Mouse (Mus musculus): ENCODE data around the gene Zfp629. TPM values are rescaled to one million over a fixed set of nuclear protein-coding genes. Genes with fewer than 3 reads are reported as not detected.
A peak's percentile ranks its signal among the peaks of the same experiment; 100 is the strongest.

Gene Zfp629
- polyA plus RNA-seq, 1 experiment from 2014 or later = 3.8 TPM

DNA sequence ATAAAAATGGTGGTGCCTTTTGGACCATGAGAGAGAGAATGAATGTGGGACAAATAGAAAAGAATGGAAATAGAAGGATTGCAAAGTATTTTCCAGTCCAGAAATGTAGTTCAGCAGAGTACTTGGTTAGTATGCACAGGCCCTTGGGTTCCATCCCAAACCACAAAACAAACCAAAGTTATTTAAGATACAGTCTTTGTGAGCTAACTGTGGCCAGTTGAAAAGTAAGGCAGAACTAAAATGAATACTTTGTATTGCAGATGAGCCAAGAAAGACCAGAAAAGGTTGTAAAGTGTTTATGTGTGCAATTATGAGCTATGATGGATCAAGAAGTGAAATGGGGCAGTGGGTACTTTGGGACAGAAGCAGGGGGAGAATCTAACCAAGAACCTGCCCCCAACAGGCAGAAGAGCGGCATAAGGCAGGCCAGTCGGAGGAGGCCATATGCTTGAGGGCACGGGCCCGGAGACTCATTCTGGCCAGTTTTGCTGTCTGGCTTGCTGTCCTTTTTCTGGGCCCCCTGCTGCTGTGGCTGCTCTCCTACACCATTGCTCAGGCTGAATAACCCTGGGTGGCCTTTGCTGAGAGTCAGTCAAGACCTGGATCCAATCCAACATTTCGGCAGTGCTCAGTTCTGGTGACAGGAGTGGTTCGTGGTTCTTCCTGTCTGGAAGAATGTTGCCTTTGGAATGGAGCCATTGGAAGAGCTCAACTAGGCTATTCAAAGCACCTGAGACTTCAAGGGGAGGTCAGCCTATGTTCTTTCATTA, 51.0 kb downstream of the Zfp629 start:
- WGBS = 83% methylated on average over 6 of the region's 6 CpGs
- ATAC-seq = no peak

DNA sequence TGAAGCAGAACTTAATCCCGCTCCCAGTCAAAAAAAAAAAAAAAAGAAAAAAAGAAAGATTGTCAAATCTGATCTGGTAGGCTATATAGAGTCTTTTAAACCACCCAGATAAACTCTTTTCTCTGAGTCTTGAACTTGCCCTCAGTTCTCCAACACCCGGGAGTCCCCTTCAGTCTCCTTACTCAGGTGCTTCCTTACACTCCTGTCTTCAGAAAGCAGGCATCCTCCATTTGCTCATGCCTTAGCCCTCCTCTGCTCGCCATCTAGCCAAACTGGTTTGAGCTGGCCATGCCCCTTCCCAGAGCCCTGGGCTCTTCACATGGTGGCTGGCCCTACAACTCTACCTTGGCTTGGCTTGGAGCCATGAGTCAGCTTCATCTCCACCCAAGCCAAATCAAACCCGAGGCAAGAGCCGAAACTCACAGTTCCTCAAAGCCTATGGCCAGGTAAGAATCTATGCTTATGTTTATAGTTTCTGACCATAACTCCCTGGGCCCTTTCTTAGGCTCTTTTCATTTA, 54.2 kb downstream of the Zfp629 start, which contains the start of gene Tmem265:
Gene Tmem265, plus strand, starts transcription at position 51 of the 519 bp plus-strand sequence.
- Histone ChIP-seq H3K27me3 (replicated peaks; ENCODE audit: control insufficient read depth, insufficient read depth, low read length) (no peaks in the 10 kb centered on the region), H3K36me3 (ENCODE audit: control insufficient read depth, insufficient read depth) (peaks cover 60% of the 10 kb centered on the region), H3K4me2 (replicated peaks; ENCODE audit: low read depth) (no peak within 1 kb of the TSS), H3K27ac (ENCODE audit: low read depth, low read length) (no peak within 1 kb of the TSS), H3K4me3 (ENCODE audit: low read depth, low read length) (no peak within 1 kb of the TSS), H3K9ac (ENCODE audit: low read depth, low read length) (no peak within 1 kb of the TSS), H3K4me1 (replicated peaks; ENCODE audit: control insufficient read depth, insufficient read depth, low read length) (no peaks in the 10 kb centered on the region), H3K9me3 (ENCODE audit: control insufficient read depth) (no peaks in the 10 kb centered on the region)
- TF ChIP-seq CTCF (IDR thresholded peaks at IDR 0.05; ENCODE audit: low read depth) = no peak
- no peak for ATAC-seq
- 89% methylated on average over 5 of the region's 5 CpGs for whole genome bisulfite sequencing

More for the DNA sequence above, 51.0 kb downstream of the Zfp629 start:
- no peaks in the 10 kb centered on the region for H3K4me1 ChIP-seq (replicated peaks; ENCODE audit: control insufficient read depth, insufficient read depth, low read length)
- H3K4me2 ChIP-seq (replicated peaks; ENCODE audit: low read depth) = no peak overlapping the region
- H3K9me3 ChIP-seq (ENCODE audit: control insufficient read depth) = no peaks in the 10 kb centered on the region
- H3K4me3 ChIP-seq (ENCODE audit: low read depth, low read length) = no peak overlapping the region
- no peak overlapping the region for H3K27ac ChIP-seq (ENCODE audit: low read depth, low read length)
- H3K27me3 ChIP-seq (replicated peaks; ENCODE audit: control insufficient read depth, insufficient read depth, low read length) = no peaks in the 10 kb centered on the region
- peaks cover 32% of the 10 kb centered on the region for H3K36me3 ChIP-seq (ENCODE audit: control insufficient read depth, insufficient read depth)
- no peak overlapping the region for H3K9ac ChIP-seq (ENCODE audit: low read depth, low read length)
- 0 out of 2 replicates have a peak, but pooled peaks have one; percentile 4 for TF ChIP-seq CTCF (IDR thresholded peaks at IDR 0.05; ENCODE audit: low read depth)

DNA sequence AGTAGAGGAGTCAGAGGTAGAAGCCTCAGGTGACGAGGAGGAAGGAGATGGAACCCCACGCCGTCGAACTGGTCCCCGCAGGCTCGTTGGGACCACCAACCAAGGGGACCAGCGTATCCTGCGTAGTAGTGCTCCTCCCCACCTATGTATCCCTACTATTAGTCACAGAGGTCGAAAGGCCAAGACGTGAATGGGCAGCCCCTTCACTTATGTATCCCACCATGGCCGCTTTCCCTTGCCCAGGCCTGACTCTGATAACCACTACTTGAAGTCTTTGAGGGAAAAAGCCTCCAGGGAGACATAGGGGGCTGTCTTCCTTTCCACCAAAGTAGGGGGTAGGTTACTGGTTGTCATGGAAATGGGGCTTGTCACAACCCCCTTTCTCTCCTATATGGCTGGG, 55.0 kb downstream of the Zfp629 start:
- peaks cover 63% of the 10 kb centered on the region for H3K36me3 ChIP-seq (ENCODE audit: control insufficient read depth, insufficient read depth)

More for the DNA sequence above, 55.0 kb downstream of the Zfp629 start:
- TF ChIP-seq CTCF (IDR thresholded peaks at IDR 0.05; ENCODE audit: low read depth) = no peak
- Histone ChIP-seq H3K4me3 (ENCODE audit: low read depth, low read length) (no peak overlapping the region), H3K9me3 (ENCODE audit: control insufficient read depth) (no peaks in the 10 kb centered on the region), H3K4me2 (replicated peaks; ENCODE audit: low read depth) (no peak overlapping the region), H3K4me1 (replicated peaks; ENCODE audit: control insufficient read depth, insufficient read depth, low read length) (no peaks in the 10 kb centered on the region), H3K27me3 (replicated peaks; ENCODE audit: control insufficient read depth, insufficient read depth, low read length) (no peaks in the 10 kb centered on the region), H3K9ac (ENCODE audit: low read depth, low read length) (no peak overlapping the region), H3K27ac (ENCODE audit: low read depth, low read length) (no peak overlapping the region)
- WGBS = 95% methylated on average over 11 of the region's 11 CpGs
- ATAC-seq = 0 out of 2 replicates have a peak, but pooled peaks have one; percentile 17

Other genes starting within 250 kb of the Zfp629 start
- gene Zfp747, start 239.7 kb downstream of the Zfp629 start, polyA plus RNA-seq (2015; fragmentation: Nextera tagmentation; extraction: Ambion mirVana) = 7.3 and 9.0 TPM in 2 replicates
- 4.7 and 5.8 TPM in 2 replicates for gene 9130019O22Rik, start 228.6 kb downstream of the Zfp629 start, polyA plus RNA-seq (2015; fragmentation: Nextera tagmentation; extraction: Ambion mirVana)
- gene E430018J23Rik, start 222.2 kb downstream of the Zfp629 start, polyA plus RNA-seq (2015; fragmentation: Nextera tagmentation; extraction: Ambion mirVana) = 6.8 and 8.0 TPM in 2 replicates
- 4.8 and 5.2 TPM in 2 replicates for gene Zfp764, start 209.0 kb downstream of the Zfp629 start, polyA plus RNA-seq (2015; fragmentation: Nextera tagmentation; extraction: Ambion mirVana)
- gene Zfp688, start 193.7 kb downstream of the Zfp629 start, polyA plus RNA-seq (2015; fragmentation: Nextera tagmentation; extraction: Ambion mirVana) = 18.6 and 22.0 TPM in 2 replicates
- 2.2 and 2.6 TPM in 2 replicates for gene Zfp689, start 166.6 kb downstream of the Zfp629 start, polyA plus RNA-seq (2015; fragmentation: Nextera tagmentation; extraction: Ambion mirVana)
- gene Prr14, start 156.2 kb downstream of the Zfp629 start, polyA plus RNA-seq (2015; fragmentation: Nextera tagmentation; extraction: Ambion mirVana) = 31.5 and 33.9 TPM in 2 replicates
- gene Fbrs, start 136.6 kb downstream of the Zfp629 start, polyA plus RNA-seq (2015; fragmentation: Nextera tagmentation; extraction: Ambion mirVana) = 8.1 and 9.4 TPM in 2 replicates
- 12.3 and 12.5 TPM in 2 replicates for gene Srcap, start 103.8 kb downstream of the Zfp629 start, polyA plus RNA-seq (2015; fragmentation: Nextera tagmentation; extraction: Ambion mirVana)
- gene Gm42715, start 96.2 kb downstream of the Zfp629 start, polyA plus RNA-seq (2015; fragmentation: Nextera tagmentation; extraction: Ambion mirVana) = 5.0 and 6.6 TPM in 2 replicates
- gene Tmem265, start 54.4 kb downstream of the Zfp629 start, polyA plus RNA-seq (2015; fragmentation: Nextera tagmentation; extraction: Ambion mirVana) = 1.9 and 3.8 TPM in 2 replicates
- 25.1 and 25.7 TPM in 2 replicates for gene Phkg2, start 42.5 kb downstream of the Zfp629 start, polyA plus RNA-seq (2015; fragmentation: Nextera tagmentation; extraction: Ambion mirVana)
- gene Ccdc189, start 27.2 kb downstream of the Zfp629 start, polyA plus RNA-seq (2015; fragmentation: Nextera tagmentation; extraction: Ambion mirVana) = 3.0 and 3.1 TPM in 2 replicates
- gene Rnf40, start 27.0 kb downstream of the Zfp629 start, polyA plus RNA-seq (2015; fragmentation: Nextera tagmentation; extraction: Ambion mirVana) = 16.7 and 20.6 TPM in 2 replicates
- 26.6 and 27.7 TPM in 2 replicates for gene Bcl7c, start 93.1 kb upstream of the Zfp629 start, polyA plus RNA-seq (2015; fragmentation: Nextera tagmentation; extraction: Ambion mirVana)
- gene Ctf1, start 96.9 kb upstream of the Zfp629 start, polyA plus RNA-seq (2015; fragmentation: Nextera tagmentation; extraction: Ambion mirVana) = 4.1 TPM in 2 replicates
- not detected in 2 replicates for gene Ctf2, start 116.4 kb upstream of the Zfp629 start, polyA plus RNA-seq (2015; fragmentation: Nextera tagmentation; extraction: Ambion mirVana)
- gene Fbxl19, start 128.7 kb upstream of the Zfp629 start, polyA plus RNA-seq (2015; fragmentation: Nextera tagmentation; extraction: Ambion mirVana) = 2.1 and 2.2 TPM in 2 replicates
- 18.7 and 21.8 TPM in 2 replicates for gene Orai3, start 154.0 kb upstream of the Zfp629 start, polyA plus RNA-seq (2015; fragmentation: Nextera tagmentation; extraction: Ambion mirVana)
- 9.7 and 9.9 TPM in 2 replicates for gene Setd1a, start 160.9 kb upstream of the Zfp629 start, polyA plus RNA-seq (2015; fragmentation: Nextera tagmentation; extraction: Ambion mirVana)
- gene Gm49388, start 169.8 kb upstream of the Zfp629 start, polyA plus RNA-seq (2015; fragmentation: Nextera tagmentation; extraction: Ambion mirVana) = not detected in 2 replicates
- gene Hsd3b7, start 184.8 kb upstream of the Zfp629 start, polyA plus RNA-seq (2015; fragmentation: Nextera tagmentation; extraction: Ambion mirVana) = 35.2 and 37.3 TPM in 2 replicates
- gene Stx4a, start 208.5 kb upstream of the Zfp629 start, polyA plus RNA-seq (2015; fragmentation: Nextera tagmentation; extraction: Ambion mirVana) = 38.9 and 46.6 TPM in 2 replicates
- gene Stx1b, start 208.8 kb upstream of the Zfp629 start, polyA plus RNA-seq (2015; fragmentation: Nextera tagmentation; extraction: Ambion mirVana) = 0.74 and 1.1 TPM in 2 replicates